Mouse (Mus musculus): ENCODE data around the gene Erg28. TPM values are rescaled to one million over a fixed set of nuclear protein-coding genes. Genes with fewer than 3 reads are reported as not detected.

The Erg28 gene
- polyA plus RNA-seq, 1 experiment from 2014 or later: 108 TPM

GRCm38 (mm10) chr12:85848164-85848958 is 24.0 kb upstream of the Erg28 start:
- Histone ChIP-seq H3K27ac (no peak overlapping the region), H3K4me1 (replicated peaks) (no peaks in the 10 kb centered on the region), H3K27me3 (ENCODE audit: insufficient read depth, poor library complexity, severe bottlenecking) (no peaks in the 10 kb centered on the region), H3K9me3 (no peaks in the 10 kb centered on the region), H3K4me3 (no peak overlapping the region), H3K36me3 (peaks cover 51% of the 10 kb centered on the region)
- WGBS: 85% methylated on average over 7 of the region's 7 CpGs
- peak; percentile 6 for DNase-seq (ENCODE audit: low spot score)

- H3K27ac ChIP-seq: no peak overlapping the region
- no peak for DNase-seq (ENCODE audit: low spot score)
Observed at GRCm38 (mm10) chr12:85839371-85840000, 15.1 kb upstream of the Erg28 start.

GRCm38 (mm10) chr12:85837765-85838164 is 13.4 kb upstream of the Erg28 start:
- no peaks in the 10 kb centered on the region for H3K9me3 ChIP-seq
- no peak for DNase-seq (ENCODE audit: low spot score)
- H3K4me1 ChIP-seq (replicated peaks): no peaks in the 10 kb centered on the region
- WGBS: 86% methylated on average over 2 of the region's 2 CpGs
- peaks cover 44% of the 10 kb centered on the region for H3K36me3 ChIP-seq
- no peak overlapping the region for H3K27ac ChIP-seq
- H3K27me3 ChIP-seq (ENCODE audit: insufficient read depth, poor library complexity, severe bottlenecking): no peaks in the 10 kb centered on the region
- no peak overlapping the region for H3K4me3 ChIP-seq

More at GRCm38 (mm10) chr12:85839371-85840000, 15.1 kb upstream of the Erg28 start:
- Histone ChIP-seq H3K4me3 (no peak overlapping the region), H3K9me3 (no peaks in the 10 kb centered on the region), H3K27me3 (ENCODE audit: insufficient read depth, poor library complexity, severe bottlenecking) (no peaks in the 10 kb centered on the region), H3K4me1 (replicated peaks) (no peaks in the 10 kb centered on the region), H3K36me3 (peaks cover 37% of the 10 kb centered on the region)
- 93% methylated on average over 12 of the region's 12 CpGs for WGBS

- H3K4me1 ChIP-seq (replicated peaks): no peaks in the 10 kb centered on the region
- no peak overlapping the region for H3K4me3 ChIP-seq
- no peak overlapping the region for H3K27ac ChIP-seq
- no peak for DNase-seq (ENCODE audit: low spot score)
- H3K36me3 ChIP-seq: peaks cover 60% of the 10 kb centered on the region
- no peaks in the 10 kb centered on the region for H3K9me3 ChIP-seq
- H3K27me3 ChIP-seq (ENCODE audit: insufficient read depth, poor library complexity, severe bottlenecking): no peaks in the 10 kb centered on the region
- WGBS: 88% methylated on average over 2 of the region's 2 CpGs
Observed at GRCm38 (mm10) chr12:85834543-85834942, 10.2 kb upstream of the Erg28 start.

GRCm38 (mm10) chr12:85830691-85831090 is 6.3 kb upstream of the Erg28 start:
- H3K4me1 ChIP-seq (replicated peaks): peaks cover 2% of the 10 kb centered on the region
- H3K27me3 ChIP-seq (ENCODE audit: insufficient read depth, poor library complexity, severe bottlenecking): no peaks in the 10 kb centered on the region
- no peaks in the 10 kb centered on the region for H3K9me3 ChIP-seq
- H3K27ac ChIP-seq: no peak overlapping the region
- 97% methylated on average over 3 of the region's 3 CpGs for WGBS
- DNase-seq (ENCODE audit: low spot score): no peak
- H3K4me3 ChIP-seq: no peak overlapping the region
- peaks cover 83% of the 10 kb centered on the region for H3K36me3 ChIP-seq

GRCm38 (mm10) chr12:85829866-85830265 is 5.5 kb upstream of the Erg28 start:
- H3K9me3 ChIP-seq: no peaks in the 10 kb centered on the region
- no peak for DNase-seq (ENCODE audit: low spot score)
- WGBS: 92% methylated on average over 3 of the region's 3 CpGs
- H3K4me1 ChIP-seq (replicated peaks): peaks cover 10% of the 10 kb centered on the region
- no peak overlapping the region for H3K27ac ChIP-seq
- peaks cover 76% of the 10 kb centered on the region for H3K36me3 ChIP-seq
- H3K27me3 ChIP-seq (ENCODE audit: insufficient read depth, poor library complexity, severe bottlenecking): no peaks in the 10 kb centered on the region
- no peak overlapping the region for H3K4me3 ChIP-seq

GRCm38 (mm10) chr12:85828856-85829255 is 4.5 kb upstream of the Erg28 start:
- no peak for DNase-seq (ENCODE audit: low spot score)
- H3K27me3 ChIP-seq (ENCODE audit: insufficient read depth, poor library complexity, severe bottlenecking): no peaks in the 10 kb centered on the region
- no peaks in the 10 kb centered on the region for H3K9me3 ChIP-seq
- no peak overlapping the region for H3K4me3 ChIP-seq
- H3K4me1 ChIP-seq (replicated peaks): peaks cover 12% of the 10 kb centered on the region
- H3K27ac ChIP-seq: no peak overlapping the region
- WGBS: 92% methylated on average over 3 of the region's 3 CpGs
- H3K36me3 ChIP-seq: peaks cover 68% of the 10 kb centered on the region

GRCm38 (mm10) chr12:85825822-85826221 is 1.5 kb upstream of the Erg28 start:
- Histone ChIP-seq H3K9me3 (no peaks in the 10 kb centered on the region), H3K4me3 (peak overlapping the region; percentile 88), H3K4me1 (replicated peaks) (peaks cover 26% of the 10 kb centered on the region), H3K27ac (no peak overlapping the region), H3K36me3 (peaks cover 53% of the 10 kb centered on the region), H3K27me3 (ENCODE audit: insufficient read depth, poor library complexity, severe bottlenecking) (no peaks in the 10 kb centered on the region)
- DNase-seq (ENCODE audit: low spot score): no peak
- WGBS: 83% methylated on average over 2 of the region's 2 CpGs

GRCm38 (mm10) chr12:85825361-85825760 is 1.0 kb upstream of the Erg28 start:
- Histone ChIP-seq H3K4me1 (replicated peaks) (peaks cover 26% of the 10 kb centered on the region), H3K36me3 (peaks cover 55% of the 10 kb centered on the region), H3K9me3 (no peaks in the 10 kb centered on the region), H3K27me3 (ENCODE audit: insufficient read depth, poor library complexity, severe bottlenecking) (no peaks in the 10 kb centered on the region), H3K4me3 (peak overlapping the region; percentile 88), H3K27ac (peak overlapping the region; percentile 96)
- DNase-seq (ENCODE audit: low spot score): no peak
- 15% methylated on average over 8 of the region's 8 CpGs for whole genome bisulfite sequencing

- H3K4me1 ChIP-seq (replicated peaks): peaks cover 29% of the 10 kb centered on the region
- DNase-seq (ENCODE audit: low spot score): no peak
- H3K9me3 ChIP-seq: no peaks in the 10 kb centered on the region
- H3K27me3 ChIP-seq (ENCODE audit: insufficient read depth, poor library complexity, severe bottlenecking): no peaks in the 10 kb centered on the region
- H3K36me3 ChIP-seq: peaks cover 53% of the 10 kb centered on the region
- WGBS: 80% methylated on average over 9 of the region's 9 CpGs
- no peak overlapping the region for H3K4me3 ChIP-seq
- H3K27ac ChIP-seq: no peak overlapping the region
Observed at GRCm38 (mm10) chr12:85822051-85822450, 2.3 kb downstream of the Erg28 start.

GRCm38 (mm10) chr12:85813599-85813998 is 10.8 kb downstream of the Erg28 start:
- peaks cover 79% of the 10 kb centered on the region for H3K36me3 ChIP-seq

GRCm38 (mm10) chr12:85811676-85812075 is 12.7 kb downstream of the Erg28 start:
- no peak overlapping the region for H3K27ac ChIP-seq
- no peaks in the 10 kb centered on the region for H3K4me1 ChIP-seq (replicated peaks)
- H3K9me3 ChIP-seq: no peaks in the 10 kb centered on the region
- H3K36me3 ChIP-seq: peaks cover 62% of the 10 kb centered on the region
- no peaks in the 10 kb centered on the region for H3K27me3 ChIP-seq (ENCODE audit: insufficient read depth, poor library complexity, severe bottlenecking)
- DNase-seq (ENCODE audit: low spot score): no peak
- H3K4me3 ChIP-seq: no peak overlapping the region
- 96% methylated on average over 4 of the region's 4 CpGs for WGBS

More at GRCm38 (mm10) chr12:85813599-85813998, 10.8 kb downstream of the Erg28 start:
- H3K4me3 ChIP-seq: no peak overlapping the region
- DNase-seq (ENCODE audit: low spot score): no peak
- H3K9me3 ChIP-seq: no peaks in the 10 kb centered on the region
- no peak overlapping the region for H3K27ac ChIP-seq
- 0 out of 2 replicates have a peak, but pooled peaks cover under 1% of the 10 kb centered on the region for H3K4me1 ChIP-seq (replicated peaks)
- 71% methylated on average over 2 of the region's 2 CpGs for WGBS
- no peaks in the 10 kb centered on the region for H3K27me3 ChIP-seq (ENCODE audit: insufficient read depth, poor library complexity, severe bottlenecking)

GRCm38 (mm10) chr12:85810959-85811358 is 13.4 kb downstream of the Erg28 start:
- H3K27me3 ChIP-seq (ENCODE audit: insufficient read depth, poor library complexity, severe bottlenecking): no peaks in the 10 kb centered on the region
- no peaks in the 10 kb centered on the region for H3K4me1 ChIP-seq (replicated peaks)
- H3K27ac ChIP-seq: no peak overlapping the region
- H3K9me3 ChIP-seq: no peaks in the 10 kb centered on the region
- peaks cover 55% of the 10 kb centered on the region for H3K36me3 ChIP-seq
- DNase-seq (ENCODE audit: low spot score): no peak
- no peak overlapping the region for H3K4me3 ChIP-seq

All from hindbrain, embryonic 10.5 days (tissue).